Mouse (Mus musculus): Measurements from ENCODE around the gene Rapgef4.

DNA sequence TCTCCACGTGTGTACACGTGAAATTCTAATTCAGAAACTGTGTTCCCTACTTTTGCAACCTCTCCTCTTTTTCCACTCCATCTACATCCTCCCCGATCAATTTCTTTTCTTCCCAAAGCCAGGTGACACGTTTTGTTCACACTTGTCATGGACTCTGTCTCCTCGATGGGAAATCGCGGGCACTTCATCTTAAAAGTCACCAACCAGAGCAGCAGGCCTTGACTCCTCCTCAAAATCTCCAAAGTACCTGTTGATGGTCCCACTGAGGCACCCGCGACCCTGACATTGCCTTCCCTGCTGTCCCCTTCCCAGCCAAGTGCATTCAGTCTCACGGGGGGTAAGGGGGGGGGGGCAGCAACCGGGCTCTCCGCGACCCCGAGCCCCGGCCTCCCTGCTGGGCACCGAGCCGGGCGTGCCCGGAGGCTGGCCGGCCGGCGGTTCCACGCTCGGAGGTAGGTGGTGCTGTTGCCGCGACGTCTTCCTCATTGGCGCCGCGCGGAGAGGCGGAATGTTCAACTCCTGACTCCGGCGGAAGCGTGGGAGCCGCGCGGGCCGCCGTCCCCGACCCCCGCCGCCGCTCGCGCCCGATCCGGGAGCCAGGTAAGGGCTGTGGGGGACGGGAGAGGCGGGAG, 304.3 kb downstream of the Rapgef4 start, which contains the start of gene Map3k20:
- TF ChIP-seq CTCF (IDR thresholded peaks at IDR 0.05; ENCODE audit: low read depth) (peak; percentile 73), EP300 (optimal IDR thresholded peaks at IDR 0.05) (no peak)

Data from stomach, postnatal 0 days (tissue).